Mouse (Mus musculus): Measurements from ENCODE around the gene Mb21d2.

Mb21d2 gene

DNA sequence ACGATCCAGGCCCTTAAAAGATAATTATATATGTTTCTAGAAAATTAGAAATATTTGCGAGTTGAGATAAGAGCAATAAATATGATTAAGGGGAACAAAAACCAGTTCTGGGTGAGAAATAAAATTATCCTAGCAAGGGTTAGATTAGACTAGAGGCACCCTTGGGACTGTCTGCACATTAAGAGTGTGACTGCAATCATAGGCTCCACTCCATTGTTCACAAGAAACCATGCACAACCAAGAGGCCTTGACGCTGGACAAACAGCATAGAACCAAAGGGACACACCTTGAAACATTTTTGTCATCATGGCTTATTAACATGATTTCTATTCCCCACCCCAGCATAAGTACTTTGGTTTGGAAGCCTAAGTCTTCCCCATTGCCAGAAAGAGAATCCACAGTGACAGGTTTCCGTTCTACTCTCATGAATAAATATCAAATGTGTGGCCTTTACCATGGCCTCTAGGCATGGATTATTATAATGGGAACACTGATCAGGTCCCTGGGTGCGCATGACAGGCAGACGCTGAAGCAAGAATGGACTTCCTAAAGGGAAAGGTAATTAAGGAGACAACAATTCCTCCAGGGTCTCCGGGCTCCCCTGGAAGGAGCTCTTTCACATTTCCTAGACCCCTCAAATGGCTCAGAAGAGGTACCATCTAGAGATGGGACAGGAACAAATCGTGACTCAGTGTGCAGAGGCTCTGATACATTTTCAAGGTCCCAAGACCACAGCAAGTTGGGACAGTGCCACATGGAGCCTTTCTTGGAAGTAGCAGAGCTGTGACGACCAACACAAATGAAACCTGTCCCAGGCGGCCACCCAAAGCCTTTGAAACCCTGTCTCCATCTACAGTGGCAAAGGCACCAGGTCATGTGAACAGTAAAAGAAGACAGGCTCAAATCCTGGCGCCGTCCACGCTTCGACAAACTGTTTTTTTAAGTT is 26.6 kb downstream of the Mb21d2 start:
- DNase-seq (ENCODE audit: low spot score in 2 of 2) = no peak

- no peak for DNase-seq (ENCODE audit: low spot score in 2 of 2)
These were observed 30.3 kb downstream of the Mb21d2 start for GRCm38 (mm10) chr16:28899161-28899540.

- no peak for DNase-seq (ENCODE audit: low spot score in 2 of 2)
These were observed 30.8 kb downstream of the Mb21d2 start for GRCm38 (mm10) chr16:28898509-28899160.

DNA sequence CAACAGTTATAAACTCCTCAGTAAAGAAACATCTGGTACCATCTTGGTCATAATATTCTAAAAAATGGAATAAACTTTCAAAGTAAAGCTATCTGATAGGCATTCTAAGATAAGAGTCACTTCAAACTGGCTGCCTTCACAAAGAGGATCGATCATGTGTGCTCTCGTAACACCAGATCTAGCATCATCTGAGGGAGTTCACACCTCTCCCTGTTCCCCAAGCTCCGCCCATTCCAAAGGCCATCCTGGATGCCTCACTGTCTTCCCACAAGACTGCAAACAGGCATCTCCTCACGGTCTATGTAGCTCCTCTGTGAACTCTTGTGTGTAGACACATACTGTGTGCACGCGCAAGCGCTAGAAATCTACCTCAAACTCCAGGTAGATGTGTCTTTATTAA is 32.9 kb downstream of the Mb21d2 start:
- DNase-seq (ENCODE audit: low spot score in 2 of 2) = no peak

DNA sequence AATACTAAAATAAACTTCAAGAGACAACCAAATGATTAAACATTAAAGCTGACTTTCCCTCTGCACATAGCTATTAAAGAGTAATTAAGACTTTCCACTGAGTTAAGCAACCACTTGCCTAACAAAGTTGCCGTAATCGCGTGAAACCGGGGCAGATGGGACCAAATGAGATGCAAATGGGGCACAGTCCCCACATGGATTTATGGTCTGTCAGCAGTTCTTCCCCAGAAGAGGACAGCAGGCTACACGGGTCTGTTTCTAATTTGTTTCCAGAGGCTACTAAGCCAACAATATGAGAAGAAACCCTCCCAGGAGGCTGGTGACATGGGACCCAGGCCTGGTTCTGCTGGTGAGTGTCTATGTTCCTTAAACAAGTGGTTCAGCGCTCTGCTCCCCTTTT is 34.6 kb downstream of the Mb21d2 start:
- DNase-seq (ENCODE audit: low spot score in 2 of 2) = no peak

GRCm38 (mm10) chr16:28893266-28893665 is 36.2 kb downstream of the Mb21d2 start:
- DNase-seq (ENCODE audit: low spot score in 2 of 2) = no peak

GRCm38 (mm10) chr16:28886201-28886745 is 43.2 kb downstream of the Mb21d2 start:
- no peak for DNase-seq (ENCODE audit: low spot score in 2 of 2)

DNA sequence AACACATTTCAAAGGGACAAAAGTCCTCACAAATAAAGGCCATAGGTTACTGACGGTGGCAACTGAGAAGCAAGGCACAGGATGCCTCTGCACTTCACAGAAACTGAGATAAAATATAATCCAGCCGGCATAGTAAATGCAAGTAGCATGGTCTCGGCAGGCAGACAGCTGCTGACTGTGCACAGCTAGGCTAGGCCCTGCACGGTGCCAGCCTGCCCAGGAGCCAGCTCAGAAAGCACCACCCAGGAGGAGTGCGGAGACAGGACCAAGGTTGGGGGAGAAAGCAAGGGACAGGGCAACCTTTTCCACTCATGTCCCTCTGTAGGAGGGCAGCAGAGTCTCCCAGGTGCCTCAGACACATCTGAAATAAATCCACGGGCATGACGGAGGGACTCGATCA is 44.0 kb downstream of the Mb21d2 start:
- no peak for DNase-seq (ENCODE audit: low spot score in 2 of 2)

DNA sequence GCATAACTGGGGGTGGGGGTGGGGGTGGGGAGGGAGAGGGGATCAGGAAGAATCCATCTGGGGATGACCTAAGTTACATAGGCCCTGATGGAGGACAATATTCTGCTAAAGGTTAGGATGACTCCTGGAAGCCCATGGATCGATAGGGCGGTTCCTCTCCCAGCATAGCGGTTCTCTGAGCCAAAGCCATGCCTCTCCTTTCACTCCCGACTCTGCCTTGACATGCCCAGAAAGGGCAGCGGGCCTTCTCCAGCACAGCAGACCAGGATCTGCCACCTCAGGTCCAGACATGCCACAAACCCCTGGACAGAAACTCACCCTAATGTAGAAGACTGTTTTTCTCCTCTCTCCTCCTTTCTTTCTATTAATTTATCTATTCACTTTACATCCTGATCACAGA is 44.8 kb downstream of the Mb21d2 start:
- DNase-seq (ENCODE audit: low spot score in 2 of 2) = no peak

DNA sequence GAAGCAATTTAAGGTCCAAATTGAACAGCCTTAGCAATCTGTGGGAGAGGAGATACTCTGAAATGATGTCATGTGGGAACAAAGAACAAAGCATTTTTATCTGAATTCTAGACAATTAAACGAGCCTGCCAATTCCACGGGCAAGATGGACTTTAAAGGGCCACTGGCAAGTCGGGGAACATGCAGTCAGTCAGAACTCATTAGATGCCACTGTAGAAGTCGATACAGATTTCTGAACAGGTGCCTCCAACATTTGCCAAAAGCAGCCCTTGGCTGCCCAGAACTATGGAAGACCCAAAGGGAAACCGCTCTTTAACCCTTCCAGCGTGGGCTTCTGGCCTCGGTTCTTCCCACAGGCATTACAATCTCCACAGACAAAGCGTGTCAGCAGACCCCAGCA is 45.8 kb downstream of the Mb21d2 start:
- no peak for DNase-seq (ENCODE audit: low spot score in 2 of 2)

DNA sequence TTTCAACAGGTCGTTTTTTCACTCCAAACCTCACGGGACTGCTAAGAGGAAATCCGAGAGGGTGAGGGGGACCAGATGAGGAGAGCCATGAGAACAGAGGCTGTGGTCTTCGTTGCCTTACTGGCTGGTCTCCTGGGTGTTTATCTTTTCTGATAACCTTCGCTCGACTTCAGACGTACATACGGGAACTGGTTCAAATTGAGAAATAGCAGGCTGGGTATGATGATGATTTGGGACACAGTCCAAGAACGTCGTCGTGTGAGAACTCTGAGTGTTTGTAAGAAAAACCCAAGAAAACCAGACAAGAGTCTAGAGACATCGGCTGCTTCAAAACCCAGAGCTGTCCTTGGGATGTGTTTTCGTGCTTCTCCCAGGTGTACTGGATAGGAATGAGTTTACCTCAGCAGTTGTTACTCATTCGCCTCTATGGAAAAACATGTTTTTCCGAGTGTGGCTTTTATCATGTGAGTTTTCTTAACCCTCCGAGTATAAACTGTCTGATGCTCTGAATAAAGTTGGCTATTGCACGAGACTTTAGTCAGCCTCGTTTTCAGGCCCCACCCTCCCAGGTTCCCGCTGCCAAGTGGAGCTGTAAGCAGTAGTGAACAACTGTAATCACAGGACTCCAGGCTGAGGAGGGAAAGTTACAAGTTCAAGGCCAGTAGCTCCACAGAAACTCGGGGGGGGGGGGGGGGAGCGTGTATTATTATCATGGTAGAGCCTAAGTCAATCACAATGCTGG is 46.6 kb downstream of the Mb21d2 start:
- no peak for DNase-seq (ENCODE audit: low spot score in 2 of 2)

DNA sequence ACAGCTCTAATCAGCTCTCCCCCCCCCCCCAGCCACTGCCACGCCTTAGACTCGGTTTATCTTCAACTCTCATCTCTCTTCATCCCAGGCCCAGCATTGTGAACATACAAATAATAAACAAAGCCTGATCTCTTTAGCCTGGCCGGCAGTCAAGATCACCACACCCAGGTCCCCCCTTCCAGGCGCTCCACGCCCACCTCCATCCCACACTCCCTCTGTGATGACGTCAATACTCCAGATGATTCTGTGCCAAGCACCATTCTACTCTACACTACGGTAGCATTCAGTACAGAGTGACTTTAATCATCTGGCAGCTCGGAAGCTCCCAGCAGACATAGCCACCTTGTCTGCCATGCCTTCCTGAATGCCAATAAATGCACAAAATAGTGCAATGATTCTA is 47.7 kb downstream of the Mb21d2 start:
- no peak for DNase-seq (ENCODE audit: low spot score in 2 of 2)

DNA sequence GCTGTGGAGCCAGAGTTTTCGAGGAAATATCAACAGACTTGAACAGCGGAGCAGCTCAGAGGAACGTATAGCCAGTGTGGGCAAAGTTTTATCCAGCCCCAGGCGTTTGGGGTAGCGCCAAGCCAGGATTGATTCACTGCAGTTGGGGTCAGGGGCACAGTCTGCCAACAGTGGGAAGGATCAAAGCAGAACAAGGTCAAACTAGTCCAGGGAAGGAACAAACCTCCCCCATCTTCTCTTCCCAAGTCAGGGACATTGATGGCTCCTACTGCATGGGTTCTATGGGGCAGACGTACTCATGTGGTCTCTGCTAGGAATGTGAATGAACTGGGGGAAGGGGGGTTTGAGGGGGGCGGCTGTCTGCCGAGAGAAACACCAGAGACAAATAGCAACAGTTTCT is 48.7 kb downstream of the Mb21d2 start:
- DNase-seq (ENCODE audit: low spot score in 2 of 2) = no peak

- DNase-seq (ENCODE audit: low spot score in 2 of 2) = no peak
These were observed 49.2 kb downstream of the Mb21d2 start for GRCm38 (mm10) chr16:28880307-28880681.

GRCm38 (mm10) chr16:28879636-28880306 is 49.7 kb downstream of the Mb21d2 start:
- no peak for DNase-seq (ENCODE audit: low spot score in 2 of 2)

GRCm38 (mm10) chr16:28877162-28877662 is 52.3 kb downstream of the Mb21d2 start:
- DNase-seq (ENCODE audit: low spot score in 2 of 2) = no peak

DNA sequence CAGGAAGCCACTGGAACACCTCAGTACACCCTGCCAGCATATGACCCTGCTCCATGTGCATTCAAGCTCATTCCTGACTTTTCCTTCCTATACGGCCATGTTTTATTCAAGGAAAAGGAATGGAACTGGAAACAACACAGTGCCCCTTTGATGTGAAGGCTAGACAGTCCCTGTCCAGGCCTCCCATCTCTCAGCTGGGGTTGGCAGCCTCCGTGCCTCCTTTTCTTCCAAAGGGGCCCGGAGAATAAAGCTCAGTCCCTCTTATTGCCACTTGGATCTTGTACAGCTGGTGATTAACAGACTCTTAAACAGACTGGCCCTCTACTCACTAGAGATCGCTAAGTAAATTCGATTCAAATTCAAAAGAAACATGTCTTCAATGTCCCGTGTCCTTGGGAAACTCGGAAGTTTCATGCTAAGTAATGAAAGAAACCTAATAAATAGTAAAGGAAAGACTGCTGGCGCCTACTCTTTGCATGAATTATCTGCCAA is 56.0 kb downstream of the Mb21d2 start:
- DNase-seq (ENCODE audit: low spot score in 2 of 2) = no peak

DNA sequence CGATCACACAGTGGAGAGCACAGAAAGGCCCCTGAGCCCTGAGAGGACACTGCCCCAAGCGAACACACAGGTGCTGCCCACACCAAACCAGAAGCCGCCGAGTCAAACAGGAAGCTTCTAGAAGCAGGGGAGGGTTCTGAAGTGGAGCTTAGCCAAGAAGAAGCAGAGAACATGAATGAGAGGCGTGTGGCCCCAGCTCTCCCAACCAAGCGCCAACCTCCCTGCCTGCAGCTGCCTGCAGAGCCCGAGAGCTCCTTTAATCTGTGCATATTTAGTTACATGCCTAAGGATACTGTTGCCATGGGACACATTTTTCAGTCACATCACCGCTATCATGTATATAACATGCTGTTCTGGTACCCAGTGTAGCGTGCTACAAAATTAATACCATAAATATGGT is 58.6 kb downstream of the Mb21d2 start:
- no peak for DNase-seq (ENCODE audit: low spot score in 2 of 2)

GRCm38 (mm10) chr16:28870456-28870855 is 59.0 kb downstream of the Mb21d2 start:
- no peak for DNase-seq (ENCODE audit: low spot score in 2 of 2)

DNA sequence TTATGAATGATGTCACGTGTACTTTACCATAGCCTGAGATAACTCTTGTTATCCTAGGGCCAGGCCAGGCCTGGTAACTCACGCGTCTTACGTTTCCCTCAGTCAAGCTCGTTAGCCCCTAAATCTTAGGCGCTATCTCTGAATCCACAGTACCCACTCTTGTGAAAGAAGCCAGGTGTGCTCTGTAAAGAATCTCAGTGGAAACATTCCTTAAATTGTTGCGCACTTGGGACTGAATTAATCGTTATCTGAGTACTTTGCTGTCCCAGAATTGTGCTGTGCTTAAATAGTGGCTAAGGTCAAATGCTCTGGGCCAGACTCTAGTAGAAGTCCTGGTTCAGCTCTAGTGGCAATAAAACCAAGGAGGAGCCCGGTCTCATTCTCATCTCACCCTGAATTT is 60.6 kb downstream of the Mb21d2 start:
- no peak for DNase-seq (ENCODE audit: low spot score in 2 of 2)

- DNase-seq (ENCODE audit: low spot score in 2 of 2) = no peak
These were observed 62.7 kb downstream of the Mb21d2 start for GRCm38 (mm10) chr16:28866584-28867295.

All from frontal cortex, postnatal 14 days (tissue).